Mouse (Mus musculus): ENCODE results near the gene Fthl17f. TPM values are rescaled to one million over a fixed set of nuclear protein-coding genes. Genes with fewer than 3 reads are reported as not detected.
"Not testable (repeated sequence)": the region's sequence is repeated elsewhere in the genome, so short reads cannot be mapped to it uniquely, and the experiment has no call there.

Gene Fthl17f
- total RNA-seq (2021) (not detected), polyA plus RNA-seq (2012; rRNA removed) (not detected in 2 replicates)
- long read RNA-seq = 0 reads

DNA sequence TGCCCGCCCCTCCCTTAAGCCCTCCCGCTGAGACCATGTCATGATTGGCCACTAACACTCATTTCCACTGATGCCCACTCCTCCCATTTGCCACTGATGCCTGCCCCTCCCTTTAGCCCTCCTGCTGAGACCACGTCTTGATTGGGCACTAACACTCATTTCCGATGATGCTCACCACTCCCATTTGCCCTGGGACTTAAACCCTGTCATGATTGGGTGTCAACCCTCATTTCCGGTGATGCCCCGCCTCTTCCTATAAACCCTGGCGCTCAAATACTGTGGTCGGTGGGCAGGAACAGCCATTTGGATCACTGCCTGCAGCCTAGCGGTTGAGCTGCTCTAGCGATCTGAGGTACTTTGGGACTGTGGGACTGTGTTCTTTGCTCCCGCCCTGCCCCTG lies at the start of gene Fthl17f:
Gene Fthl17f (plus strand): TSS at position 301 of the 400 bp plus-strand sequence.
- DNase-seq = not testable (repeated sequence)

DNA sequence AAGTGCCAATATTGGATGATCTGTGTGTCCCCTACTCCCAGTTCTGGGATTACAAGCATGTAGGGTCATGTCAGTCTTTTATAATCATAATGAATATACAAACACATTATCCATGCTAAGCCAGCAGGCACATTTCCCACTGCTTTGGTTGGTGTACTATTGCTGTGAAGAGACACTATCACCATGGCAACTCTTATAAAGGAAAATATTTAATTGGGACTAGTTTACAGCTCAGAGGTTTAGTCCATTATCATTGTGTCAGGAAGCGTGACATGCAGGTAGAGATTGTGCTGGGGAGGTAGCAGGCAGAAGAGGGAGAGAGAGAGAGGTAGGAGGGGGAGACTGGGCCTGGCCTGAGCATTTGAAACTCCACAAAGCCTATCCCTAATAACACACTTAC lies 46.7 kb upstream of the Fthl17f start:
- no peak for DNase-seq

DNA sequence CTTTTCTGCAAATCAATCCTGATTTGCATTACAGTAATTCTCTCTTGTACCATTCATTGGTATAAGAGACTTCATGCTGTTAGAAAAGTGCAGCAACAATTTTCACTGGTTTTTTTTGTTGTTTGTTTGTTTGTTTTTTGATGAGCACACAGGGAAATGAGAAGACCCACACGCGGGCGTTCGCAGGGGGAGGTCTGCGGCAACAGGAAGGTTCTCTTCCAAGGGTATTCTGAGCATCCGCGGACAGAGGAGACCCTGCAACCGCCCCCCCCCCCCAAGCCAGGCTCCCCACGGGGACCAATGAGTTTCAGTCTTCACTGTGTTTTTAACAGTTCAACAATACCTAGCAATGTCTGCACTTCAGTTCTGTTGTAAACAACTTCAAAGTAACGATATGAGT lies 43.3 kb upstream of the Fthl17f start:
- no peak for DNase-seq

DNA sequence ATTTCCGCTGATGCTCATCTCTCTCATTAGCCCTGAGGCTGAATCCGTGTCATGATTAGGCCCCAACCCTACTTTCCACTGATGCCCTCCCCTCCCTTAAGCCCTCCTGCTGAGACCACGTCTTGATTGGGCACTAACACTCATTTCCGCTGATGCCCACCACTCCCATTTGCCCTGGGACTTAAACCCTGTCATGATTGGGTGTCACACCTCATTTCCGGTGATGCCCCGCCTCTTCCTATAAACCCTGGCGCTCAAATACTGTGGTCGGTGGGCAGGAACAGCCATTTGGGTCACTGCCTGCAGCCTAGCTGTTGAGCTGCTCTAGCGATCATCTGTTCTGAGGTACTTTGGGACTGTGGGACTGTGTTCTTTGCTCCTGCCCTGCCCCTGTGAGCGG lies 29.6 kb upstream of the Fthl17f start, which contains the start of gene Fthl17e:
Gene Fthl17e (plus strand): TSS at position 301 of the 400 bp plus-strand sequence.
- not testable (repeated sequence) for DNase-seq

DNA sequence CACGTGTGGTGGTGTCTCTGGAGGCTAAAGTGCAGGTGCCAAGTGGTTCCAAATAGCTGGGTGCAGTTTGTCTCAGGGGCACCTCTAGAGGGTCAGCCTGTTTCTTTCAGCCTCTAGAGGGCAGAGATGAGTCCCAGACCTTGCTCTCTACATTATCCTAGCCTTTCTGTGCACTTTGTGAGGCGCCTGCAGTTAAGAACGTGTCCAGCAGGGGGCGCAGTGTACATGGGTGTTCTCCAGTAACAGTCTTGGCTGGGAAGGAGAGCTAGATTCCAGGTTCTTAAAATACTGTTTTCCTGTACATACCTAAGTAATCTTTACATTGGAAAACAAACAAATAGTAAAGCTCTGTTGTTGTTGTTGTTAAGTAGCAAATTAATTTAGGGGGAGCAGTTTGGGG lies 21.2 kb upstream of the Fthl17f start:
- not testable (repeated sequence) for DNase-seq

DNA sequence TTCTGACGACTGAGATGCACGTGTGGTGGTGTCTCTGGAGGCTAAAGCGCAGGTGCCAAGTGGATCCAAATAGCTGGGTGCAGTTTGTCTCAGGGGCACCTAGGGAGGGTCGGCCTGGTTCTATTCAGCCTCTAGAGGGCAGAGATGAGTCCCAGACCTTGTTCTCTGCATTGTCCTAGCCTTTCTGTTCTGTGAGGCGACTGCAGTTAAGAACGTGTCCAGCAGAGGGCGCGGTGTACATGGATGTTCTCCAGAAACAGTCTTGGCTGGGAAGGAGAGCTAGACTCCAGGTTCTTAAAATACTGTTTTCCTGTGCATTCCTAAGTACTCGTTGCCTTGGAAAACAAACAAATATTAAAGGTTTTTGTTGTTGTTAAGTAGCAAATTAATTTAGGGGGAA lies 1.9 kb upstream of the Fthl17f start:
- DNase-seq = peak; percentile 81

DNA sequence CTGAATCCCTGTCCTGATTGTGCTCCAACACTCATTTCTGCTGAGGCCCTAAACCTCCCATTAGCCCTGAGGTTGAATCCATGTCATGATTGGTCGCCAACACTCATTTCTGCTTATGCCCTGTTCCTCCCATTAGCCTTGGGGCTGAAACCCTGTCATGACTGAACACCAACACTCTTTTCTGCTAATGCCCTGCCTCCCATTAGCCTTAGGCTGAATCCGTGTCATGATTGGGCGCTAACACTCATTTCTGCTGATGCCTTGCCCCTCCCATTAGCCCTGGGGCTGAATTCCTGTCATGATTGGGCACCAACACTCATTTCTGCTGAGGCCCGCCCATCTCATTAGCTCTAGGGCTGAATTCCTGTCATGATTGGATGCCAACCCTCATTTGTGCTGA lies 714 bp upstream of the Fthl17f start:
- no peak for DNase-seq

DNA sequence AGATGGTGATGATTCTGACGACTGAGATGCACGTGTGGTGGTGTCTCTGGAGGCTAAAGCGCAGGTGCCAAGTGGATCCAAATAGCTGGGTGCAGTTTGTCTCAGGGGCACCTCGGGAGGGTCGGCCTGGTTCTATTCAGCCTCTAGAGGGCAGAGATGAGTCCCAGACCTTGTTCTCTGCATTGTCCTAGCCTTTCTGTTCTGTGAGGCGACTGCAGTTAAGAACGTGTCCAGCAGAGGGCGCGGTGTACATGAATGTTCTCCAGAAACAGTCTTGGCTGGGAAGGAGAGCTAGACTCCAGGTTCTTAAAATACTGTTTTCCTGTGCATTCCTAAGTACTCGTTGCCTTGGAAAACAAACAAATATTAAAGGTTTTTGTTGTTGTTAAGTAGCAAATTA lies 14.9 kb downstream of the Fthl17f start:
- peak; percentile 30 for DNase-seq

DNA sequence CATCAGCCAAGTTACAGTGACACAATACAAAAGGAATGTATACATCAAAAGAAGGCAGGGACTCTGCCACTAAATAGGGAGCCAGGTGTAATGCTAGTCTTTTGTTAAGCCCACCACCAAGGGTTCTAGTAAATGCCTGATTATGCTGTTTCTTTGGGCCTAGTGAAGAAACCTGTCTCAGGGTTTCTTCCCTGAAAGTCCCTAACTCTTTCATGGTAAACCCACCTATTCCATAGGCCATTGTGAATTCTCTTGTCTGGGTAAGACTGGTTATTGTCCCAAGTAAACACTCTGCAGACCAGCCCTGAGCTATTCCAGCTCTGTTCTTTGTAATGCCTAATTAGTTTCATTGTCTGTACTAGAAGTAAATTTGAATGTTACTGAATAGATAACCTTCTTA lies 32.3 kb downstream of the Fthl17f start:
- not testable (repeated sequence) for DNase-seq

DNA sequence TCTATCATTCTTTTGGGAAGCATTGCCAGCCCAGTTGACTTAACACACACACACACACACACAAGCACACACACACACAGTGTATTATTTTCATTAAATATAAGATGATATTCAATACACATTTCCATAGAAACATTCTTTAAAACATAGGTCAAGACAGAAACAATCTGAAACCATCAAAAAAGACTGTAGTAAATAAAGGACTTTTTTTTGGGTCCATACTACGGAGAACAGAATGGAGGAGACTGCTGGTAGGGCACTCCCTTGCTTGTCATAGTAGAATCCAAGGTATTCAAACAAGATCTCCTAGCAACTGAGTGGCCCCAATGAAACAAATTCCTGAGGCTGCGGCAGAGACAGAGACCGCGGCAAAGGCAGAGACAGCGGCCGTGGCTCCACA lies 41.4 kb downstream of the Fthl17f start, which contains the start of gene 4930402K13Rik:
Gene 4930402K13Rik (plus strand): TSS at position 301 of the 400 bp plus-strand sequence.
- DNase-seq = no peak

DNA sequence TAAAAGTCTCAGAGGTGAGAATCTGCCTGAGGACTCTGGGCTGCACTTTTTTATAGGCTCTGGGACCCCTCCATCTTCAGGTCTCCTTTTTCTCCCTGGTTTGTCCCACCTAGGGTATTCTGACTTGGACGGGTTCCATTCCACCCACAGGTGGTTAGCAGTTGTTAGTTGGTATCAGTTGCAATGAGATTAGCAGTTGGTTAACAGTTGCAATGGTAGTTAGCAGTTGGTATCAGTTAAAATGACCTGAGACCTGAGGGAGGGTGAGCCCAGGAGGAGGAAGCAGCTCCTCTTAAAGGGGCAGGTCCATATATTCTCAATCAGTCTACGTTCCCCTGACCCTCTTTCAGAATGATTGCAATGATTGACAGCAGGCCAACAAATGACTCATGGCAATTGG lies 47.6 kb downstream of the Fthl17f start:
- no peak for DNase-seq

Other genes starting within 250 kb of the Fthl17f start
- not detected for gene Gm6592, start 219.0 kb upstream of the Fthl17f start, total RNA-seq (2021)
- not detected in 2 replicates for gene Gm6592, start 219.0 kb upstream of the Fthl17f start, polyA plus RNA-seq (2012; rRNA removed)
- gene Gm5751, start 188.8 kb upstream of the Fthl17f start, total RNA-seq (2021) = not detected
- not detected in 2 replicates for gene Gm5751, start 188.8 kb upstream of the Fthl17f start, polyA plus RNA-seq (2012; rRNA removed)
- gene B630019K06Rik, start 170.6 kb upstream of the Fthl17f start, total RNA-seq (2021) = 10 to 100 TPM in 1 of 2 experiments, 1 to 10 TPM in 1; 9.8 to 10.6 TPM
- 16.7 and 18.1 TPM in 2 replicates for gene B630019K06Rik, start 170.6 kb upstream of the Fthl17f start, polyA plus RNA-seq (2012; rRNA removed)
- not detected for gene Fthl17b, start 100.0 kb upstream of the Fthl17f start, total RNA-seq (2021)
- gene Fthl17b, start 100.0 kb upstream of the Fthl17f start, polyA plus RNA-seq (2012; rRNA removed) = not detected in 2 replicates
- not detected for gene Fthl17c, start 86.5 kb upstream of the Fthl17f start, total RNA-seq (2021)
- not detected in 2 replicates for gene Fthl17c, start 86.5 kb upstream of the Fthl17f start, polyA plus RNA-seq (2012; rRNA removed)
- not detected for gene Fthl17d, start 76.3 kb upstream of the Fthl17f start, total RNA-seq (2021)
- gene Fthl17d, start 76.3 kb upstream of the Fthl17f start, polyA plus RNA-seq (2012; rRNA removed) = not detected in 2 replicates
- gene Fthl17e, start 29.5 kb upstream of the Fthl17f start, total RNA-seq (2021) = not detected
- gene Fthl17e, start 29.5 kb upstream of the Fthl17f start, polyA plus RNA-seq (2012; rRNA removed) = not detected in 2 replicates
- gene 4930402K13Rik, start 41.5 kb downstream of the Fthl17f start, total RNA-seq (2021) = not detected
- gene 4930402K13Rik, start 41.5 kb downstream of the Fthl17f start, polyA plus RNA-seq (2012; rRNA removed) = not detected in 2 replicates
- gene Lancl3, start 136.9 kb downstream of the Fthl17f start, total RNA-seq (2021) = 1 to 10 TPM; 2.4 TPM
- 1.9 and 2.1 TPM in 2 replicates for gene Lancl3, start 136.9 kb downstream of the Fthl17f start, polyA plus RNA-seq (2012; rRNA removed)
- not detected for gene Gm14862, start 193.9 kb downstream of the Fthl17f start, total RNA-seq (2021)
- gene Gm14862, start 193.9 kb downstream of the Fthl17f start, polyA plus RNA-seq (2012; rRNA removed) = not detected in 2 replicates
- 1 to 10 TPM; 1.7 to 1.9 TPM for gene Xk, start 209.7 kb downstream of the Fthl17f start, total RNA-seq (2021)
- 0.62 and 0.66 TPM in 2 replicates for gene Xk, start 209.7 kb downstream of the Fthl17f start, polyA plus RNA-seq (2012; rRNA removed)
- not detected for gene H2al1m, start 220.7 kb downstream of the Fthl17f start, total RNA-seq (2021)
- 0.31 TPM in 1 of 2 replicates, not detected in the other for gene H2al1m, start 220.7 kb downstream of the Fthl17f start, polyA plus RNA-seq (2012; rRNA removed)

Measured in adrenal gland, adult 2 months (tissue).